Mouse (Mus musculus) MEL (cell line): ENCODE measurements at regions not wholly inside any gene's neighbourhood (a gene's known extent, or its start where the extent isn't known, plus 50 kb on each side); places are given as distances from the start of the nearest gene placed in this dataset.

Source experiments
- DNase-seq: peaks from one replicate; pipeline ENCODE4 v3.0.0; 2011; ENCODE audit warnings: low read depth, low spot score
- H3K27ac ChIP-seq: 2 replicates; pipeline ENCODE4 v1.5.1; 2012; ENCODE audit warnings: low read depth, mild to moderate bottlenecking, control low read depth, low read length, moderate library complexity; ENCODE audit not compliant: control insufficient read depth
- H3K27me3 ChIP-seq, 2 experiments: fragments of 150-350 bp in 1 of 2; sonication (generic) in 1 of 2; 2 replicates each; pipeline ENCODE4 v1.6.1; 2012; ENCODE audit warnings: low read length in 2 of 2, mild to moderate bottlenecking in 2 of 2, improper control_type of control experiment in 1 of 2, moderate library complexity in 1 of 2; ENCODE audit not compliant: insufficient read depth in 2 of 2, control insufficient read depth in 1 of 2
- H3K36me3 ChIP-seq, 2 experiments: 2 replicates each; pipeline ENCODE4 v1.6.1; 2012 to 2014; ENCODE audit warnings: low read length in 2 of 2, improper control_type of control experiment in 1 of 2, inconsistent platforms in 1 of 2, mild to moderate bottlenecking in 1 of 2; ENCODE audit not compliant: insufficient read depth in 2 of 2, control insufficient read depth in 1 of 2
- H3K4me1 ChIP-seq, 2 experiments: fragments of 150-350 bp in 1 of 2; sonication (generic) in 1 of 2; 2 replicates each; pipeline ENCODE4 v1.6.1; 2012; ENCODE audit warnings: low read length in 2 of 2, improper control_type of control experiment in 1 of 2, mild to moderate bottlenecking in 1 of 2; ENCODE audit not compliant: insufficient read depth in 2 of 2, control insufficient read depth in 1 of 2
- H3K4me3 ChIP-seq, 2 experiments: fragments of 150-350 bp in 1 of 2; sonication (generic) in 1 of 2; 2 replicates each; pipeline ENCODE4 v1.5.1; 2012; ENCODE audit warnings: low read depth in 2 of 2, low read length in 2 of 2, mild to moderate bottlenecking in 2 of 2, moderate library complexity in 2 of 2, control low read depth in 1 of 2, improper control_type of control experiment in 1 of 2; ENCODE audit not compliant: control insufficient read depth in 1 of 2, insufficient read depth in 1 of 2
- H3K79me2 ChIP-seq: 2 replicates; pipeline ENCODE4 v1.6.1; 2012; ENCODE audit warnings: mild to moderate bottlenecking, low read length, moderate library complexity; ENCODE audit not compliant: control insufficient read depth, poor library complexity, insufficient read depth
- H3K9ac ChIP-seq: 2 replicates; pipeline ENCODE4 v1.6.1; 2012; ENCODE audit warnings: low read depth, mild to moderate bottlenecking, control low read depth, low read length, moderate library complexity; ENCODE audit not compliant: control insufficient read depth, poor library complexity, severe bottlenecking
- H3K9me3 ChIP-seq: fragments of 150-350 bp; sonication (generic); replicated peaks from 2 replicates; pipeline ENCODE4 v1.6.1; 2012; ENCODE audit warnings: mild to moderate bottlenecking, low read length, improper control_type of control experiment, moderate library complexity; ENCODE audit not compliant: insufficient read depth
- BHLHE40 ChIP-seq: IDR thresholded peaks from 2 replicates; pipeline ENCODE4 v1.6.1; 2012; ENCODE audit warnings: low read depth, mild to moderate bottlenecking, inconsistent platforms, low read length, improper control_type of control experiment, borderline replicate concordance
- CHD1 ChIP-seq: IDR thresholded peaks from 2 replicates; pipeline ENCODE4 v1.6.1; 2012; ENCODE audit warnings: low read depth, mild to moderate bottlenecking, inconsistent platforms, low read length, improper control_type of control experiment
- CHD2 ChIP-seq: IDR thresholded peaks from 2 replicates; pipeline ENCODE4 v1.6.1; 2011; ENCODE audit warnings: low read length, improper control_type of control experiment
- CTCF ChIP-seq, 3 experiments: IDR thresholded peaks in 2 of 3; conservative IDR thresholded peaks in 1 of 3; 2 replicates each; pipeline ENCODE4 v1.5.1; 2011 to 2012; ENCODE audit warnings: low read length in 3 of 3, low read depth in 2 of 3, mild to moderate bottlenecking in 2 of 3, improper control_type of control experiment in 1 of 3, inconsistent platforms in 1 of 3, mixed read lengths in 1 of 3, moderate library complexity in 1 of 3; ENCODE audit not compliant: control insufficient read depth in 1 of 3, insufficient read depth in 1 of 3, poor library complexity in 1 of 3, severe bottlenecking in 1 of 3
- EP300 ChIP-seq, 2 experiments: IDR thresholded peaks; 2 replicates each; pipeline ENCODE4 v1.6.1; 2011; ENCODE audit warnings: improper control_type of control experiment in 2 of 2, low read length in 2 of 2, low read depth in 1 of 2, mild to moderate bottlenecking in 1 of 2
- ETS1 ChIP-seq: IDR thresholded peaks from 2 replicates; pipeline ENCODE4 v1.6.1; 2012; ENCODE audit warnings: low read depth, mild to moderate bottlenecking, inconsistent platforms, low read length, improper control_type of control experiment, moderate library complexity
- GABPA ChIP-seq: IDR thresholded peaks from 2 replicates; pipeline ENCODE4 v1.6.1; 2012; ENCODE audit warnings: low read depth, mild to moderate bottlenecking, inconsistent platforms, low read length, improper control_type of control experiment, moderate library complexity
- GATA1 ChIP-seq: IDR thresholded peaks from 2 replicates; pipeline ENCODE4 v1.6.1; 2011; ENCODE audit warnings: low read depth, low read length, improper control_type of control experiment
- HCFC1 ChIP-seq: IDR thresholded peaks from 2 replicates; pipeline ENCODE4 v1.6.1; 2012; ENCODE audit warnings: low read depth, mild to moderate bottlenecking, inconsistent platforms, low read length, improper control_type of control experiment, moderate library complexity
- JUND ChIP-seq: IDR thresholded peaks from 2 replicates; pipeline ENCODE4 v1.6.1; 2011; ENCODE audit warnings: low read depth, mild to moderate bottlenecking, improper control_type of control experiment, low read length
- KAT2A ChIP-seq: conservative IDR thresholded peaks from 2 replicates; pipeline ENCODE4 v1.6.1; 2012; ENCODE audit warnings: low read depth, low read length, improper control_type of control experiment, inconsistent platforms
- MAFK ChIP-seq: IDR thresholded peaks from 2 replicates; pipeline ENCODE4 v1.6.1; 2011; ENCODE audit warnings: low read depth, mild to moderate bottlenecking, low read length, improper control_type of control experiment, borderline replicate concordance
- MAX ChIP-seq: IDR thresholded peaks from 2 replicates; pipeline ENCODE4 v1.6.1; 2011; ENCODE audit warnings: low read length, improper control_type of control experiment
- MAZ ChIP-seq: IDR thresholded peaks from 2 replicates; pipeline ENCODE4 v1.6.1; 2012; ENCODE audit warnings: low read depth, mild to moderate bottlenecking, inconsistent platforms, low read length, improper control_type of control experiment
- MEF2A ChIP-seq: IDR thresholded peaks from 2 replicates; pipeline ENCODE4 v1.6.1; 2014; ENCODE audit warnings: low read depth, mild to moderate bottlenecking, inconsistent platforms, low read length, improper control_type of control experiment; ENCODE audit not compliant: poor library complexity, insufficient replicate concordance, severe bottlenecking; ENCODE audit errors: extremely low read depth
- MXI1 ChIP-seq: IDR thresholded peaks from 2 replicates; pipeline ENCODE4 v1.6.1; 2011; ENCODE audit warnings: mild to moderate bottlenecking, low read depth, low read length, improper control_type of control experiment
- MYB ChIP-seq: IDR thresholded peaks from 2 replicates; pipeline ENCODE4 v1.6.1; 2011; ENCODE audit warnings: mild to moderate bottlenecking, low read depth, low read length, improper control_type of control experiment
- MYC ChIP-seq: IDR thresholded peaks from 2 replicates; pipeline ENCODE4 v1.6.1; 2011; ENCODE audit warnings: low read depth, mild to moderate bottlenecking, low read length, improper control_type of control experiment, moderate library complexity
- NRF1 ChIP-seq: IDR thresholded peaks from 2 replicates; pipeline ENCODE4 v1.6.1; 2014; ENCODE audit warnings: low read depth, mild to moderate bottlenecking, inconsistent platforms, low read length, improper control_type of control experiment, moderate library complexity; ENCODE audit not compliant: poor library complexity, insufficient read depth, severe bottlenecking
- POLR2A ChIP-seq, 2 experiments: IDR thresholded peaks; 2 replicates each; pipeline ENCODE4 v1.6.1; 2011 to 2012; ENCODE audit warnings: low read length in 2 of 2, mild to moderate bottlenecking in 2 of 2, control low read depth in 1 of 2, improper control_type of control experiment in 1 of 2, low read depth in 1 of 2, moderate library complexity in 1 of 2; ENCODE audit not compliant: control insufficient read depth in 1 of 2, insufficient read depth in 1 of 2, poor library complexity in 1 of 2
- POLR2AphosphoS2 ChIP-seq: IDR thresholded peaks from 2 replicates; pipeline ENCODE4 v1.6.1; 2011; ENCODE audit warnings: low read length, improper control_type of control experiment
- RAD21 ChIP-seq: IDR thresholded peaks from 2 replicates; pipeline ENCODE4 v1.6.1; 2011; ENCODE audit warnings: mild to moderate bottlenecking, low read depth, low read length, improper control_type of control experiment
- RCOR1 ChIP-seq: IDR thresholded peaks from 2 replicates; pipeline ENCODE4 v1.6.1; 2012; ENCODE audit warnings: low read depth, mild to moderate bottlenecking, inconsistent platforms, low read length, improper control_type of control experiment
- SIN3A ChIP-seq: IDR thresholded peaks from 2 replicates; pipeline ENCODE4 v1.6.1; 2012; ENCODE audit warnings: low read length, improper control_type of control experiment, inconsistent platforms
- SMC3 ChIP-seq: IDR thresholded peaks from 2 replicates; pipeline ENCODE4 v1.6.1; 2011; ENCODE audit warnings: low read depth, low read length, improper control_type of control experiment
- TAL1 ChIP-seq: IDR thresholded peaks from 2 replicates; pipeline ENCODE4 v1.6.1; 2012; ENCODE audit warnings: mild to moderate bottlenecking, inconsistent platforms, low read length, moderate library complexity, mixed read lengths
- TBP ChIP-seq: IDR thresholded peaks from 2 replicates; pipeline ENCODE4 v1.8.0; 2011; ENCODE audit warnings: low read depth, low read length, improper control_type of control experiment
- TCF12 ChIP-seq: IDR thresholded peaks from 2 replicates; pipeline ENCODE4 v1.6.1; 2014; ENCODE audit warnings: low read depth, mild to moderate bottlenecking, inconsistent platforms, low read length, improper control_type of control experiment, moderate library complexity
- UBTF ChIP-seq: IDR thresholded peaks from 2 replicates; pipeline ENCODE4 v1.6.1; 2012; ENCODE audit warnings: low read depth, mild to moderate bottlenecking, inconsistent platforms, low read length, improper control_type of control experiment, moderate library complexity, borderline replicate concordance; ENCODE audit not compliant: insufficient read depth
- USF1 ChIP-seq: IDR thresholded peaks from 2 replicates; pipeline ENCODE4 v1.6.1; 2014; ENCODE audit warnings: low read depth, mild to moderate bottlenecking, inconsistent platforms, low read length, improper control_type of control experiment, moderate library complexity
- USF2 ChIP-seq, 2 experiments: IDR thresholded peaks; 2 replicates each; pipeline ENCODE4 v1.6.1; 2011 to 2012; ENCODE audit warnings: improper control_type of control experiment in 2 of 2, low read length in 2 of 2, borderline replicate concordance in 1 of 2, inconsistent platforms in 1 of 2, low read depth in 1 of 2, mild to moderate bottlenecking in 1 of 2; ENCODE audit not compliant: insufficient read depth in 1 of 2
- ZKSCAN1 ChIP-seq: IDR thresholded peaks from 2 replicates; pipeline ENCODE4 v1.6.1; 2012; ENCODE audit warnings: low read depth, mild to moderate bottlenecking, inconsistent platforms, low read length, improper control_type of control experiment, moderate library complexity
- ZMIZ1 ChIP-seq: IDR thresholded peaks from 2 replicates; pipeline ENCODE4 v1.6.1; 2012; ENCODE audit warnings: low read depth, mild to moderate bottlenecking, inconsistent platforms, low read length, improper control_type of control experiment, moderate library complexity
- ZNF384 ChIP-seq: IDR thresholded peaks from 2 replicates; pipeline ENCODE4 v1.6.1; 2012; ENCODE audit warnings: low read depth, mild to moderate bottlenecking, inconsistent platforms, low read length, improper control_type of control experiment

DNA sequence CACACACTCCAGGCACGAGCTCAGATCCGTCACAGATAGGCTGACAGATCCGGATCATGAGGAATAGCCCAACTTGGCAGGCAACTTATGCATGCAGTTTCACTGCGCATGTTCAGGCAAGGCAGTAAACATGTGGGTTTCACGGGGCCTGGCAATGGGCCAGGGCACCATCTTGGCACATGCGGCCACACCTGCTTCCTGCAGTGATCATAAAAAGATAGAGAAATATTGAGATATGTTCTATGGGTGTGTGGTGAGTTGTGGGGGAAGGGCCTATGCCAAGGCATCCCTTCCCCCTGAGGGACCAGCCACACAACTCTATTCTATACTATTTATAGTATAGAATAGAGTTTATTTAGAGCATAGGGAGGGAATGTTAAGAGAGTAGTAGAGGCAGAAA lies 647.3 kb upstream of the Diaph2 start:
- Histone ChIP-seq H3K9ac (no peak overlapping the region), H3K79me2 (no peaks in the 10 kb centered on the region), H3K27me3 (no peaks in the 10 kb centered on the region), H3K4me3 (no peak overlapping the region; a peak in 1 of 4 replicates), H3K9me3 (no peaks in the 10 kb centered on the region), H3K36me3 (peaks cover 0 to 17% of the 10 kb centered on the region in 2 experiments; a peak in 2 of 4 replicates), H3K27ac (peak overlapping the region; percentile 96), H3K4me1 (peaks cover 12 to 14% of the 10 kb centered on the region in 2 experiments)
- no peak for DNase-seq
- TF ChIP-seq GABPA = no peak
- TF ChIP-seq POLR2AphosphoS2 = no peak
- no peak for TF ChIP-seq KAT2A
- TF ChIP-seq MXI1 = no peak
- TF ChIP-seq GATA1 = no peak
- TF ChIP-seq MAX = no peak; the same call in 1 of the 2 replicates
- peak; percentile 29; the same call in 1 of the 2 replicates for TF ChIP-seq MEF2A
- TF ChIP-seq ETS1 = peak; percentile 71; the same call in 1 of the 2 replicates
- no peak for TF ChIP-seq TAL1
- no peak for TF ChIP-seq RAD21
- no peak for TF ChIP-seq MAFK
- TF ChIP-seq MYC = no peak
- TF ChIP-seq RCOR1 = no peak
- no peak; the same call in 1 of the 2 replicates for TF ChIP-seq BHLHE40
- TF ChIP-seq USF1 = no peak
- TF ChIP-seq CHD2 = no peak
- no peak for TF ChIP-seq ZNF384
- TF ChIP-seq MYB = no peak
- TF ChIP-seq POLR2A (IDR thresholded peaks at IDR 0.05; ENCODE audit: control insufficient read depth in 1 of 2, insufficient read depth in 1 of 2, low read depth in 1 of 2, low read length in 2 of 2, poor library complexity in 1 of 2) = no peak
- TF ChIP-seq JUND = no peak
- no peak for TF ChIP-seq UBTF
- TF ChIP-seq CTCF (IDR thresholded peaks at IDR 0.05 in 2 of 3, conservative IDR thresholded peaks at IDR 0.05 in 1 of 3; ENCODE audit: control insufficient read depth in 1 of 3, insufficient read depth in 1 of 3, low read depth in 2 of 3, low read length in 3 of 3, poor library complexity in 1 of 3, severe bottlenecking in 1 of 3) = no peak
- TF ChIP-seq USF2 (IDR thresholded peaks at IDR 0.05; ENCODE audit: borderline replicate concordance in 1 of 2, insufficient read depth in 1 of 2, low read depth in 1 of 2, low read length in 2 of 2) = no peak
- TF ChIP-seq TCF12 = peak; percentile 66; the same call in 1 of the 2 replicates
- TF ChIP-seq ZMIZ1 = no peak
- no peak for TF ChIP-seq TBP
- peak; percentile 70; the same call in 1 of the 2 replicates for TF ChIP-seq NRF1
- no peak for TF ChIP-seq ZKSCAN1
- TF ChIP-seq MAZ = no peak
- no peak for TF ChIP-seq SIN3A
- no peak for TF ChIP-seq CHD1
- no peak for TF ChIP-seq SMC3
- no peak for TF ChIP-seq HCFC1
- TF ChIP-seq EP300 (IDR thresholded peaks at IDR 0.05; ENCODE audit: low read depth in 1 of 2, low read length in 2 of 2) = no peak; a peak in 1 of 4 replicates
